Mouse (Mus musculus) brain, embryonic 14.5 days (tissue): ENCODE results near the gene Ppp4r3a.

ENCODE experiments used
- CTCF ChIP-seq: fragments of 200-500 bp; IDR thresholded peaks from 2 replicates; pipeline ENCODE4 v1.5.1; 2012; ENCODE audit warnings: inconsistent platforms, mild to moderate bottlenecking, moderate library complexity, borderline replicate concordance; ENCODE audit not compliant: insufficient read depth, insufficient read length; ENCODE audit errors: extremely low read depth
- POLR2A ChIP-seq: fragments of 200-500 bp; IDR thresholded peaks from 2 replicates; pipeline ENCODE4 v1.6.1; 2012; ENCODE audit warnings: mild to moderate bottlenecking, inconsistent platforms, borderline replicate concordance; ENCODE audit not compliant: poor library complexity, insufficient read depth, insufficient read length, severe bottlenecking; ENCODE audit errors: extremely low read depth

GRCm38 (mm10) chr12:100995607-100996377 is 87.7 kb downstream of the Ppp4r3a start:
- TF ChIP-seq CTCF = no peak
- TF ChIP-seq POLR2A = no peak
